17 mouse cellular contexts compared by ENCODE assay signal in genomic region chr3:144401292-144401691, GRCm38 (mm10).
DNase-seq lines count a peak whose midpoint lies in the region; ATAC-seq and TF ChIP-seq lines count a peak whose summit lies in the region.
"Had no signal": no experiment of that assay in that cellular context is flagged by ENCODE, and none has a peak within 500 bp of the region (broad histone marks: within the 10 kb centered on the region; RNA-seq: fewer than 3 reads in every experiment).

No protein-coding gene starts in this region.

- no peak for TF ChIP-seq EP300 in liver, postnatal 0 days (IDR thresholded peaks at IDR 0.05; ENCODE audit: low read depth)

- peaks cover 12% of the 10 kb centered on the region for H3K4me1 ChIP-seq in liver, embryonic 11.5 days (replicated peaks; ENCODE audit: control insufficient read depth, insufficient read depth, low read length)
- no peaks in the 10 kb centered on the region for H3K4me1 ChIP-seq in liver, postnatal 0 days (ENCODE audit: insufficient read depth)
- H3K4me1 ChIP-seq in liver, embryonic 12.5 days = peaks cover 22% of the 10 kb centered on the region

- WGBS in liver, embryonic 11.5 days = 53% methylated on average over 5 of the region's 5 CpGs
- 33% methylated on average over 5 of the region's 5 CpGs for WGBS in liver, postnatal 0 days (ENCODE audit: insufficient replicate concordance)
- 27% methylated on average over 5 of the region's 5 CpGs for WGBS in liver, embryonic 12.5 days (ENCODE audit: insufficient replicate concordance)

- TF ChIP-seq CTCF in liver, postnatal 0 days (IDR thresholded peaks at IDR 0.05; ENCODE audit: low read depth) = no peak

- H3K36me3 ChIP-seq in liver, embryonic 11.5 days (ENCODE audit: control insufficient read depth, insufficient read depth, low read length) = no peaks in the 10 kb centered on the region
- H3K36me3 ChIP-seq in liver, postnatal 0 days (replicated peaks; ENCODE audit: insufficient read depth, low read length) = no peaks in the 10 kb centered on the region
- H3K36me3 ChIP-seq in liver, embryonic 12.5 days = no peaks in the 10 kb centered on the region
- H3K36me3 ChIP-seq: embryonic facial prominence, embryonic 13.5 days; forebrain, embryonic 10.5 days; intestine, embryonic 15.5 days; midbrain, embryonic 15.5 days; neural tube, embryonic 13.5 days had no signal

- no peaks in the 10 kb centered on the region for H3K9me3 ChIP-seq in liver, embryonic 11.5 days (ENCODE audit: control insufficient read depth, low read length)
- H3K9me3 ChIP-seq in liver, postnatal 0 days (ENCODE audit: low read length) = no peaks in the 10 kb centered on the region
- no peaks in the 10 kb centered on the region for H3K9me3 ChIP-seq in liver, embryonic 12.5 days (replicated peaks)
- H3K9me3 ChIP-seq: embryonic facial prominence, embryonic 13.5 days; intestine, embryonic 15.5 days; midbrain, embryonic 15.5 days; neural tube, embryonic 13.5 days had no signal

- ATAC-seq in liver, embryonic 11.5 days (replicated peaks; ENCODE audit: low FRiP score) = no peak; the same call in 1 of the 2 replicates
- no peak for ATAC-seq in liver, postnatal 0 days
- no peak; the same call in 1 of the 2 replicates for ATAC-seq in liver, embryonic 12.5 days
- ATAC-seq: intestine, embryonic 15.5 days; midbrain, embryonic 15.5 days had no signal

- peak overlapping the region; percentile 21; the same call in 1 of the 2 replicates for H3K4me2 ChIP-seq in liver, embryonic 11.5 days
- no peak overlapping the region for H3K4me2 ChIP-seq in liver, postnatal 0 days (ENCODE audit: low read depth, low read length)
- H3K4me2 ChIP-seq in liver, embryonic 12.5 days = peak overlapping the region; percentile 16; the same call in 1 of the 2 replicates
- H3K4me2 ChIP-seq: embryonic facial prominence, embryonic 13.5 days; intestine, embryonic 15.5 days; midbrain, embryonic 15.5 days; neural tube, embryonic 13.5 days had no signal

- H3K27ac ChIP-seq in liver, embryonic 11.5 days (ENCODE audit: low read depth, low read length) = no peak overlapping the region
- no peak overlapping the region for H3K27ac ChIP-seq in liver, postnatal 0 days (ENCODE audit: low read depth)
- peak overlapping the region; percentile 54 for H3K27ac ChIP-seq in liver, embryonic 12.5 days
- H3K27ac ChIP-seq: embryonic facial prominence, embryonic 13.5 days; forebrain, embryonic 10.5 days; heart, adult 2 months; intestine, embryonic 15.5 days; kidney, postnatal 0 days; liver, embryonic 14.5 days; midbrain, embryonic 15.5 days; neural tube, embryonic 13.5 days had no signal

- no peak overlapping the region for H3K9ac ChIP-seq in liver, embryonic 11.5 days (ENCODE audit: low read depth, low read length)
- H3K9ac ChIP-seq in liver, postnatal 0 days (replicated peaks) = no peak overlapping the region
- H3K9ac ChIP-seq in liver, embryonic 12.5 days = no peak overlapping the region
- H3K9ac ChIP-seq: intestine, embryonic 15.5 days; liver, embryonic 14.5 days; midbrain, embryonic 15.5 days; neural tube, embryonic 13.5 days had no signal

- no peak for DNase-seq in liver, embryonic 11.5 days (ENCODE audit: low spot score)
- DNase-seq in liver, postnatal 0 days = no peak
- peak; percentile 32 for DNase-seq in T-cell, adult 2 months (ENCODE audit: low spot score)
- no peak for DNase-seq in embryo, embryonic 11 days
- no peak for DNase-seq in kidney, postnatal 4 days
- no peak for DNase-seq in right cerebral cortex, postnatal 25 days
- DNase-seq: cerebellum, postnatal 36 days; heart, adult 2 months; thymus, adult 18-20 months had no signal

- no peaks in the 10 kb centered on the region; the same call in 1 of the 2 replicates for H3K27me3 ChIP-seq in liver, embryonic 11.5 days (replicated peaks; ENCODE audit: control insufficient read depth, insufficient read depth, low read length)
- H3K27me3 ChIP-seq in liver, postnatal 0 days (ENCODE audit: insufficient read depth, low read length) = no peaks in the 10 kb centered on the region
- 0 out of 2 replicates have a peak, but pooled peaks cover 2% of the 10 kb centered on the region for H3K27me3 ChIP-seq in liver, embryonic 12.5 days (replicated peaks)
- H3K27me3 ChIP-seq: intestine, embryonic 15.5 days; midbrain, embryonic 15.5 days; neural tube, embryonic 13.5 days had no signal

- H3K4me3 ChIP-seq in liver, embryonic 11.5 days (ENCODE audit: low read depth, low read length) = no peak overlapping the region
- no peak overlapping the region for H3K4me3 ChIP-seq in liver, postnatal 0 days (ENCODE audit: low read depth, low read length)
- no peak overlapping the region for H3K4me3 ChIP-seq in liver, embryonic 12.5 days
- H3K4me3 ChIP-seq: embryonic facial prominence, embryonic 13.5 days; forebrain, embryonic 10.5 days; heart, adult 2 months; intestine, embryonic 15.5 days; midbrain, embryonic 15.5 days; neural tube, embryonic 13.5 days had no signal
